Mouse (Mus musculus) embryonic facial prominence, embryonic 15.5 days (tissue): ENCODE measurements around the gene Usp32. TPM values are rescaled to one million over a fixed set of nuclear protein-coding genes. Genes with fewer than 3 reads are reported as not detected.
A peak's percentile ranks its signal among the peaks of the same experiment; 100 is the strongest.

ENCODE experiments used
- ATAC-seq: fragments of 200-750 bp; cut with Nextera tagmentation; 2 replicates; pipeline ENCODE4 v1.8.0; 2017; ENCODE audit warnings: low read depth, moderate TSS enrichment; ENCODE audit not compliant: insufficient number of reproducible peaks, low FRiP score, low TSS enrichment
- H3K27ac ChIP-seq: fragments of 300-500 bp; sonication (generic); replicated peaks from 2 replicates; pipeline ENCODE4 v1.5.1; 2015; ENCODE audit warnings: mild to moderate bottlenecking, inconsistent platforms
- H3K27me3 ChIP-seq: fragments of 300-500 bp; sonication (generic); 2 replicates; pipeline ENCODE4 v1.6.1; 2015; ENCODE audit warnings: inconsistent platforms
- H3K36me3 ChIP-seq: fragments of 300-500 bp; sonication (generic); 2 replicates; pipeline ENCODE4 v1.6.1; 2015; ENCODE audit warnings: mild to moderate bottlenecking, inconsistent platforms
- H3K4me1 ChIP-seq: fragments of 300-500 bp; sonication (generic); 2 replicates; pipeline ENCODE4 v1.6.1; 2015; ENCODE audit warnings: inconsistent platforms
- H3K4me2 ChIP-seq: fragments of 300-500 bp; sonication (generic); replicated peaks from 2 replicates; pipeline ENCODE4 v1.6.1; 2015; ENCODE audit warnings: mild to moderate bottlenecking, inconsistent platforms
- H3K4me3 ChIP-seq: fragments of 300-500 bp; sonication (generic); replicated peaks from 2 replicates; pipeline ENCODE4 v1.5.1; 2015; ENCODE audit warnings: mild to moderate bottlenecking, inconsistent platforms
- H3K9ac ChIP-seq: fragments of 300-500 bp; sonication (generic); 2 replicates; pipeline ENCODE4 v1.6.1; 2015; ENCODE audit warnings: inconsistent platforms
- H3K9me3 ChIP-seq: fragments of 300-500 bp; sonication (generic); replicated peaks from 2 replicates; pipeline ENCODE4 v1.6.1; 2016; ENCODE audit warnings: inconsistent platforms
- WGBS: fragments of 180-500 bp; shearing (Covaris S2); methylation state at CpG from one replicate; pipeline ENCODE4 v1.1.7; 2015; 5-methylcytosine and 5-hydroxymethylcytosine counted together
- polyA plus RNA-seq: library from polyadenylated mRNA; unstranded; fragments of >200 nt; fragmentation: Nextera tagmentation; extraction: Ambion mirVana; gene quantifications from 2 replicates; pipeline ENCODE4 v1.2.1, GENCODE M21; 2015

Usp32 gene
- 3.6 and 4.1 TPM in 2 replicates for polyA plus RNA-seq

- under 1% methylated on average over 84 of the region's 94 CpGs for WGBS
- Histone ChIP-seq H3K9ac (peak within 1 kb of the TSS; percentile 74), H3K36me3 (no peaks in the 10 kb centered on the region), H3K9me3 (no peaks in the 10 kb centered on the region), H3K27me3 (no peaks in the 10 kb centered on the region), H3K4me3 (peak within 1 kb of the TSS; percentile 82), H3K4me1 (peaks cover 9% of the 10 kb centered on the region; the same call in 1 of the 2 replicates), H3K27ac (peak within 1 kb of the TSS; percentile 89), H3K4me2 (peak within 1 kb of the TSS; percentile 69)
- peak; percentile 99 for ATAC-seq
These were observed at the start of gene Usp32 for GRCm38 (mm10) chr11:85139581-85140540. TSS of gene Usp32 (minus strand) at chr11:85140161.

GRCm38 (mm10) chr11:85189110-85189509 lies 49.1 kb upstream of the Usp32 start:
- H3K4me2 ChIP-seq, result no peak overlapping the region
- no peak for ATAC-seq
- no peak overlapping the region for H3K27ac ChIP-seq
- peaks cover 53% of the 10 kb centered on the region for H3K36me3 ChIP-seq
- H3K9me3 ChIP-seq, result no peaks in the 10 kb centered on the region
- WGBS, result 89% methylated on average over 4 of the region's 4 CpGs
- H3K27me3 ChIP-seq, result no peaks in the 10 kb centered on the region
- H3K4me3 ChIP-seq, result no peak overlapping the region
- H3K4me1 ChIP-seq, result no peaks in the 10 kb centered on the region
- H3K9ac ChIP-seq, result no peak overlapping the region

GRCm38 (mm10) chr11:85184839-85185238 lies 44.9 kb upstream of the Usp32 start:
- Histone ChIP-seq H3K27ac (no peak overlapping the region), H3K36me3 (peaks cover 16% of the 10 kb centered on the region), H3K4me1 (0 out of 2 replicates have a peak, but pooled peaks cover 3% of the 10 kb centered on the region), H3K9ac (no peak overlapping the region), H3K27me3 (no peaks in the 10 kb centered on the region), H3K4me3 (no peak overlapping the region), H3K9me3 (no peaks in the 10 kb centered on the region), H3K4me2 (no peak overlapping the region)
- 85% methylated on average over 6 of the region's 6 CpGs for WGBS
- no peak for ATAC-seq

GRCm38 (mm10) chr11:85184082-85184481 lies 44.1 kb upstream of the Usp32 start:
- no peak for ATAC-seq
- H3K4me2 ChIP-seq, result no peak overlapping the region

GRCm38 (mm10) chr11:85183284-85183779 lies 43.4 kb upstream of the Usp32 start:
- 0 out of 2 replicates have a peak overlapping the region, but pooled peaks have one; percentile 48 for H3K27ac ChIP-seq
- no peaks in the 10 kb centered on the region for H3K27me3 ChIP-seq
- peak; percentile 44 for ATAC-seq
- peak overlapping the region; percentile 76 for H3K4me2 ChIP-seq
- peaks cover 2% of the 10 kb centered on the region; the same call in 1 of the 2 replicates for H3K36me3 ChIP-seq
- WGBS, result 18% methylated on average over 13 of the region's 13 CpGs
- H3K4me3 ChIP-seq, result peak overlapping the region; percentile 46
- peak overlapping the region; percentile 23 for H3K9ac ChIP-seq
- H3K4me1 ChIP-seq, result 0 out of 2 replicates have a peak, but pooled peaks cover 3% of the 10 kb centered on the region
- H3K9me3 ChIP-seq, result no peaks in the 10 kb centered on the region

More at GRCm38 (mm10) chr11:85184082-85184481, 44.1 kb upstream of the Usp32 start:
- 69% methylated on average over 5 of the region's 5 CpGs for WGBS
- Histone ChIP-seq H3K27me3 (no peaks in the 10 kb centered on the region), H3K9ac (no peak overlapping the region), H3K27ac (no peak overlapping the region), H3K9me3 (no peaks in the 10 kb centered on the region), H3K4me1 (0 out of 2 replicates have a peak, but pooled peaks cover 3% of the 10 kb centered on the region), H3K4me3 (no peak overlapping the region), H3K36me3 (peaks cover 9% of the 10 kb centered on the region)

- 3% methylated on average over 20 of the region's 20 CpGs for WGBS
- Histone ChIP-seq H3K36me3 (no peaks in the 10 kb centered on the region), H3K4me2 (peak overlapping the region; percentile 76), H3K4me1 (0 out of 2 replicates have a peak, but pooled peaks cover 3% of the 10 kb centered on the region), H3K9me3 (no peaks in the 10 kb centered on the region), H3K9ac (peak overlapping the region; percentile 23), H3K27ac (peak overlapping the region; percentile 48; the same call in 1 of the 2 replicates), H3K27me3 (no peaks in the 10 kb centered on the region), H3K4me3 (peak overlapping the region; percentile 46)
- peak; percentile 91 for ATAC-seq
These were observed 42.8 kb upstream of the Usp32 start for GRCm38 (mm10) chr11:85182617-85183283.

GRCm38 (mm10) chr11:85178413-85178812 lies 38.5 kb upstream of the Usp32 start:
- Histone ChIP-seq H3K27me3 (no peaks in the 10 kb centered on the region), H3K4me2 (no peak overlapping the region)

GRCm38 (mm10) chr11:85177761-85178160 lies 37.8 kb upstream of the Usp32 start:
- Histone ChIP-seq H3K4me1 (no peaks in the 10 kb centered on the region), H3K9me3 (no peaks in the 10 kb centered on the region), H3K4me3 (no peak overlapping the region), H3K27me3 (no peaks in the 10 kb centered on the region), H3K27ac (no peak overlapping the region), H3K4me2 (no peak overlapping the region), H3K9ac (no peak overlapping the region), H3K36me3 (no peaks in the 10 kb centered on the region)
- WGBS, result 79% methylated on average over 6 of the region's 6 CpGs
- ATAC-seq, result no peak

More at GRCm38 (mm10) chr11:85178413-85178812, 38.5 kb upstream of the Usp32 start:
- Histone ChIP-seq H3K4me1 (0 out of 2 replicates have a peak, but pooled peaks cover 3% of the 10 kb centered on the region), H3K9ac (no peak overlapping the region), H3K9me3 (no peaks in the 10 kb centered on the region), H3K36me3 (no peaks in the 10 kb centered on the region), H3K4me3 (no peak overlapping the region), H3K27ac (no peak overlapping the region)
- 73% methylated on average over 4 of the region's 4 CpGs for WGBS
- ATAC-seq, result no peak

GRCm38 (mm10) chr11:85175941-85176340 lies 36.0 kb upstream of the Usp32 start:
- Histone ChIP-seq H3K9me3 (no peaks in the 10 kb centered on the region), H3K36me3 (no peaks in the 10 kb centered on the region), H3K27ac (no peak overlapping the region), H3K27me3 (no peaks in the 10 kb centered on the region), H3K4me3 (no peak overlapping the region), H3K4me2 (no peak overlapping the region), H3K4me1 (no peaks in the 10 kb centered on the region), H3K9ac (no peak overlapping the region)
- ATAC-seq, result no peak
- 74% methylated on average over 3 of the region's 3 CpGs for WGBS

- no peaks in the 10 kb centered on the region for H3K9me3 ChIP-seq
- H3K4me3 ChIP-seq, result no peak overlapping the region
- no peaks in the 10 kb centered on the region for H3K27me3 ChIP-seq
- WGBS, result 31% methylated on average over 2 of the region's 2 CpGs
- H3K4me2 ChIP-seq, result no peak overlapping the region
- no peak for ATAC-seq
- H3K9ac ChIP-seq, result no peak overlapping the region
- no peaks in the 10 kb centered on the region for H3K36me3 ChIP-seq
- H3K27ac ChIP-seq, result no peak overlapping the region
- H3K4me1 ChIP-seq, result 0 out of 2 replicates have a peak, but pooled peaks cover 5% of the 10 kb centered on the region
These were observed 30.9 kb upstream of the Usp32 start for GRCm38 (mm10) chr11:85170833-85171232.
